14 mouse cellular contexts compared by ENCODE assay signal in genomic region chr8:8484546-8484945, GRCm38 (mm10).
DNase-seq lines count a peak whose midpoint lies in the region; ATAC-seq lines count a peak whose summit lies in the region.
"Had no signal": no experiment of that assay in that cellular context is flagged by ENCODE, and none has a peak within 500 bp of the region (broad histone marks: within the 10 kb centered on the region; RNA-seq: fewer than 3 reads in every experiment).

No protein-coding gene starts in this region.

- H3K4me3 ChIP-seq in forebrain, embryonic 12.5 days (replicated peaks): no peak overlapping the region
- H3K4me3 ChIP-seq in hindbrain, embryonic 16.5 days (ENCODE audit: low read length): no peak overlapping the region
- no peak overlapping the region for H3K4me3 ChIP-seq in neural tube, embryonic 14.5 days (ENCODE audit: low read depth, low read length)
- H3K4me3 ChIP-seq: heart, embryonic 15.5 days; layer of hippocampus, adult 2 months; limb, embryonic 10.5 days; liver, embryonic 15.5 days; megakaryocyte, embryonic 14.5 days had no signal

- H3K27me3 ChIP-seq in forebrain, embryonic 12.5 days: peaks cover 31% of the 10 kb centered on the region
- no peaks in the 10 kb centered on the region for H3K27me3 ChIP-seq in hindbrain, embryonic 16.5 days (replicated peaks; ENCODE audit: control insufficient read depth, insufficient read depth, low read length)
- no peaks in the 10 kb centered on the region for H3K27me3 ChIP-seq in neural tube, embryonic 14.5 days (ENCODE audit: control insufficient read depth, insufficient read depth, low read length)
- H3K27me3 ChIP-seq: heart, embryonic 15.5 days had no signal

- H3K4me1 ChIP-seq in forebrain, embryonic 12.5 days: peaks cover 46% of the 10 kb centered on the region
- peaks cover 20% of the 10 kb centered on the region for H3K4me1 ChIP-seq in hindbrain, embryonic 16.5 days (ENCODE audit: control insufficient read depth, insufficient read depth, low read depth, low read length)
- H3K4me1 ChIP-seq in neural tube, embryonic 14.5 days (ENCODE audit: control insufficient read depth, insufficient read depth, low read length): peaks cover 19% of the 10 kb centered on the region

- peak; percentile 61 for ATAC-seq in forebrain, embryonic 12.5 days (ENCODE audit: low FRiP score)
- peak; percentile 74 for ATAC-seq in hindbrain, embryonic 16.5 days
- ATAC-seq in neural tube, embryonic 14.5 days (ENCODE audit: low read depth): peak; percentile 69; the same call in 1 of the 2 replicates

- peak overlapping the region; percentile 1; the same call in 1 of the 2 replicates for H3K4me2 ChIP-seq in forebrain, embryonic 12.5 days
- H3K4me2 ChIP-seq in hindbrain, embryonic 16.5 days (ENCODE audit: low read length): peak overlapping the region; percentile 5; the same call in 1 of the 2 replicates
- 0 out of 2 replicates have a peak overlapping the region, but pooled peaks have one; percentile 14 for H3K4me2 ChIP-seq in neural tube, embryonic 14.5 days (ENCODE audit: low read depth, low read length)
- H3K4me2 ChIP-seq: heart, embryonic 15.5 days; liver, embryonic 15.5 days had no signal

- no peaks in the 10 kb centered on the region for H3K9me3 ChIP-seq in forebrain, embryonic 12.5 days
- H3K9me3 ChIP-seq in hindbrain, embryonic 16.5 days (ENCODE audit: control insufficient read depth, low read length): no peaks in the 10 kb centered on the region
- no peaks in the 10 kb centered on the region for H3K9me3 ChIP-seq in neural tube, embryonic 14.5 days (ENCODE audit: control insufficient read depth, low read length)
- H3K9me3 ChIP-seq: heart, embryonic 15.5 days; limb, embryonic 10.5 days; liver, embryonic 15.5 days; megakaryocyte, embryonic 14.5 days had no signal

- WGBS in forebrain, embryonic 12.5 days: 4% methylated on average over 8 of the region's 8 CpGs
- WGBS in hindbrain, embryonic 16.5 days: 7% methylated on average over 8 of the region's 8 CpGs
- WGBS in neural tube, embryonic 14.5 days: 5% methylated on average over 8 of the region's 8 CpGs

- no peak overlapping the region for H3K9ac ChIP-seq in forebrain, embryonic 12.5 days
- no peak overlapping the region for H3K9ac ChIP-seq in hindbrain, embryonic 16.5 days (ENCODE audit: low read depth, low read length)
- no peak overlapping the region for H3K9ac ChIP-seq in neural tube, embryonic 14.5 days (replicated peaks; ENCODE audit: low read depth, low read length)
- H3K9ac ChIP-seq: heart, embryonic 15.5 days; liver, embryonic 15.5 days had no signal

- peak; percentile 56 for DNase-seq in embryo, embryonic 10 days (ENCODE audit: low spot score)
- DNase-seq in urinary bladder, postnatal 36 days (ENCODE audit: low spot score in 2 of 2): no peak
- DNase-seq in cerebellum, adult 11-12 months: no peak
- DNase-seq in gastrocnemius, postnatal 25 days: no peak
- DNase-seq: gastrocnemius, postnatal 36 days; kidney, adult 9 months had no signal

- H3K27ac ChIP-seq in forebrain, embryonic 12.5 days: 0 out of 2 replicates have a peak overlapping the region, but pooled peaks have one; percentile 19
- no peak overlapping the region for H3K27ac ChIP-seq in hindbrain, embryonic 16.5 days (ENCODE audit: low read depth, low read length)
- no peak overlapping the region for H3K27ac ChIP-seq in neural tube, embryonic 14.5 days (ENCODE audit: low read depth, low read length)
- H3K27ac ChIP-seq: heart, embryonic 15.5 days; layer of hippocampus, adult 2 months; limb, embryonic 10.5 days; liver, embryonic 15.5 days had no signal

- H3K36me3 ChIP-seq in forebrain, embryonic 12.5 days (replicated peaks): no peaks in the 10 kb centered on the region
- no peaks in the 10 kb centered on the region for H3K36me3 ChIP-seq in hindbrain, embryonic 16.5 days (ENCODE audit: control insufficient read depth, insufficient read depth, low read length)
- no peaks in the 10 kb centered on the region for H3K36me3 ChIP-seq in neural tube, embryonic 14.5 days (ENCODE audit: control insufficient read depth, insufficient read depth, low read length)
- H3K36me3 ChIP-seq: heart, embryonic 15.5 days; limb, embryonic 10.5 days; liver, embryonic 15.5 days had no signal
